ENCODE assay signal across 9 mouse cellular contexts in genomic region chr12:117516179-117516578, GRCm38 (mm10). TPM values are rescaled to one million over a fixed set of nuclear protein-coding genes. Genes with fewer than 3 reads are reported as not detected.
DNase-seq lines count a peak whose midpoint lies in the region; ATAC-seq and TF ChIP-seq lines count a peak whose summit lies in the region.
"Had no signal": no experiment of that assay in that cellular context is flagged by ENCODE, and none has a peak within 500 bp of the region (broad histone marks: within the 10 kb centered on the region; RNA-seq: fewer than 3 reads in every experiment).

TSS of gene Rapgef5 (plus strand) at chr12:117516479.

- no peaks in the 10 kb centered on the region for H3K4me1 ChIP-seq in lung, embryonic 14.5 days (ENCODE audit: insufficient read depth)
- H3K4me1 ChIP-seq in forebrain, embryonic 16.5 days (replicated peaks; ENCODE audit: control insufficient read depth, insufficient read depth, low read length) = no peaks in the 10 kb centered on the region
- H3K4me1 ChIP-seq in hindbrain, embryonic 10.5 days (replicated peaks) = peaks cover 8% of the 10 kb centered on the region; the same call in 1 of the 2 replicates
- H3K4me1 ChIP-seq in midbrain, postnatal 0 days (ENCODE audit: insufficient read depth, low read length) = 0 out of 2 replicates have a peak, but pooled peaks cover 3% of the 10 kb centered on the region
- H3K4me1 ChIP-seq: liver, embryonic 15.5 days had no signal

- DNase-seq in lung, embryonic 14.5 days = no peak
- DNase-seq in lung, postnatal 10 days = no peak
- no peak for DNase-seq in hindbrain, embryonic 10.5 days (ENCODE audit: low spot score)
- no peak for DNase-seq in midbrain, postnatal 0 days (ENCODE audit: low spot score)
- no peak for DNase-seq in gastrocnemius, adult 18-20 months (ENCODE audit: low spot score)
- DNase-seq in embryo, embryonic 10.5 days (ENCODE audit: low spot score) = no peak

- ATAC-seq in lung, embryonic 14.5 days (ENCODE audit: insufficient read depth) = no peak
- no peak for ATAC-seq in forebrain, embryonic 16.5 days
- no peak for ATAC-seq in midbrain, postnatal 0 days (ENCODE audit: low FRiP score)

- no peak within 1 kb of the TSS for H3K9ac ChIP-seq in lung, embryonic 14.5 days
- H3K9ac ChIP-seq in forebrain, embryonic 16.5 days (replicated peaks; ENCODE audit: low read depth, low read length) = no peak within 1 kb of the TSS
- no peak within 1 kb of the TSS for H3K9ac ChIP-seq in midbrain, postnatal 0 days (replicated peaks; ENCODE audit: low read length, poor library complexity, severe bottlenecking)
- H3K9ac ChIP-seq: liver, embryonic 15.5 days had no signal

- TF ChIP-seq CTCF in lung, embryonic 14.5 days (IDR thresholded peaks at IDR 0.05; ENCODE audit: low read depth) = no peak
- no peak for TF ChIP-seq CTCF in midbrain, postnatal 0 days (IDR thresholded peaks at IDR 0.05)

- no peaks in the 10 kb centered on the region for H3K27me3 ChIP-seq in lung, embryonic 14.5 days (ENCODE audit: insufficient read depth, low read length)
- H3K27me3 ChIP-seq in forebrain, embryonic 16.5 days (replicated peaks; ENCODE audit: control insufficient read depth, insufficient read depth, low read length) = no peaks in the 10 kb centered on the region
- no peaks in the 10 kb centered on the region for H3K27me3 ChIP-seq in hindbrain, embryonic 10.5 days (ENCODE audit: insufficient read depth, poor library complexity, severe bottlenecking)
- no peaks in the 10 kb centered on the region for H3K27me3 ChIP-seq in midbrain, postnatal 0 days (ENCODE audit: insufficient read depth, low read length)

- H3K4me3 ChIP-seq in lung, embryonic 14.5 days (ENCODE audit: low read depth, low read length) = no peak within 1 kb of the TSS
- H3K4me3 ChIP-seq in forebrain, embryonic 16.5 days (replicated peaks; ENCODE audit: low read length) = no peak within 1 kb of the TSS
- H3K4me3 ChIP-seq in hindbrain, embryonic 10.5 days = no peak within 1 kb of the TSS
- no peak within 1 kb of the TSS for H3K4me3 ChIP-seq in midbrain, postnatal 0 days (ENCODE audit: low read depth, low read length)
- H3K4me3 ChIP-seq: erythroblast, embryonic 14.5 days; liver, embryonic 15.5 days had no signal

- H3K36me3 ChIP-seq in lung, embryonic 14.5 days (ENCODE audit: insufficient read depth) = no peaks in the 10 kb centered on the region
- no peaks in the 10 kb centered on the region for H3K36me3 ChIP-seq in forebrain, embryonic 16.5 days (ENCODE audit: control insufficient read depth, insufficient read depth)
- no peaks in the 10 kb centered on the region for H3K36me3 ChIP-seq in hindbrain, embryonic 10.5 days
- no peaks in the 10 kb centered on the region for H3K36me3 ChIP-seq in midbrain, postnatal 0 days (ENCODE audit: insufficient read depth, low read length)
- H3K36me3 ChIP-seq: liver, embryonic 15.5 days had no signal

- 85% methylated on average over 2 of the region's 2 CpGs for WGBS in lung, embryonic 14.5 days
- WGBS in forebrain, embryonic 16.5 days = 92% methylated on average over 2 of the region's 2 CpGs
- WGBS in hindbrain, embryonic 10.5 days = 93% methylated on average over 2 of the region's 2 CpGs
- WGBS in midbrain, postnatal 0 days = 95% methylated on average over 2 of the region's 2 CpGs

- no peak within 1 kb of the TSS for H3K27ac ChIP-seq in lung, embryonic 14.5 days (ENCODE audit: low read depth)
- H3K27ac ChIP-seq in forebrain, embryonic 16.5 days (ENCODE audit: low read length) = no peak within 1 kb of the TSS
- H3K27ac ChIP-seq in hindbrain, embryonic 10.5 days = no peak within 1 kb of the TSS
- no peak within 1 kb of the TSS for H3K27ac ChIP-seq in midbrain, postnatal 0 days (ENCODE audit: low read depth, low read length)
- H3K27ac ChIP-seq: liver, embryonic 15.5 days had no signal

- no peak within 1 kb of the TSS for H3K4me2 ChIP-seq in lung, embryonic 14.5 days
- no peak within 1 kb of the TSS for H3K4me2 ChIP-seq in forebrain, embryonic 16.5 days (ENCODE audit: low read length)
- no peak within 1 kb of the TSS for H3K4me2 ChIP-seq in midbrain, postnatal 0 days (ENCODE audit: low read depth, low read length, poor library complexity, severe bottlenecking)
- H3K4me2 ChIP-seq: liver, embryonic 15.5 days had no signal

- H3K9me3 ChIP-seq in lung, embryonic 14.5 days (ENCODE audit: low read depth, low read length) = no peaks in the 10 kb centered on the region
- H3K9me3 ChIP-seq in forebrain, embryonic 16.5 days (ENCODE audit: control insufficient read depth, low read length) = no peaks in the 10 kb centered on the region
- no peaks in the 10 kb centered on the region for H3K9me3 ChIP-seq in hindbrain, embryonic 10.5 days
- no peaks in the 10 kb centered on the region for H3K9me3 ChIP-seq in midbrain, postnatal 0 days (ENCODE audit: low read length)
- H3K9me3 ChIP-seq: liver, embryonic 15.5 days had no signal

RNA-seq across cellular contexts. Expression of gene Rapgef5, which starts in this region (rescaled TPM):
- polyA plus RNA-seq in lung, embryonic 14.5 days (2014; fragmentation: Nextera tagmentation; extraction: Ambion mirVana) = 21.5 and 22.9 TPM in 2 replicates
- polyA plus RNA-seq in forebrain, embryonic 16.5 days (2015; fragmentation: Nextera tagmentation; extraction: Ambion mirVana) = 36.6 and 39.4 TPM in 2 replicates
- 8.1 and 16.0 TPM in 2 replicates for polyA plus RNA-seq in hindbrain, embryonic 10.5 days (2016; fragmentation: Nextera tagmentation; extraction: Ambion mirVana)
- 54.3 and 56.3 TPM in 2 replicates for total RNA-seq in midbrain, postnatal 0 days (2014; rRNA removed)
- 25.2 and 25.9 TPM in 2 replicates for polyA plus RNA-seq in midbrain, postnatal 0 days (2015; fragmentation: Nextera tagmentation; extraction: Ambion mirVana)
- 1 to 10 TPM; 3.7 to 4.6 TPM for total RNA-seq in gastrocnemius, adult 18-20 months (2021)
